Mouse (Mus musculus): Measurements from ENCODE around the gene Atp23. TPM values are rescaled to one million over a fixed set of nuclear protein-coding genes. Genes with fewer than 3 reads are reported as not detected.

Atp23 gene
- total RNA-seq, 1 experiment = 12.1 TPM

DNA sequence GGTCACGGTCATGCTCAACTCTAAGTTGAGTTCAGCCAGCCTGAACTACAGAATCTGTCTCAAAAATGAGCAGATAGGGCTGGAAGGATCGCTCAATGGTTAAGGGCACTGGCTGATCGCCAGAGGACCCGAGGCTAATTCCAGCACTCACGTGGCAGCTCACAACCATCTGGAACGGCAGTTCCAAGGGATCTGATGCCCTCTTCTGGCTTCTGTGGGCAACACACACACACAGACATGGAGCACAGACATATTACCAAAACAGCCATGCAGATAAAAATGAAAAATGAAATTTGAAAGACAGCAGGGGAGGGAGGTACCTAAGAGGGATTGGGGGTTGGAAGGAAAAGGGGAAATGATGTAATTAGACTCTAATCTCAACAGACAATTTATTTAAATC is 5.3 kb downstream of the Atp23 start:
- DNase-seq (ENCODE audit: low read depth, low spot score) = no peak
- peaks cover 14% of the 10 kb centered on the region for H3K36me3 ChIP-seq (ENCODE audit: control insufficient read depth, insufficient read depth, low read length, poor library complexity, severe bottlenecking)
- no peak for TF ChIP-seq MAFK (IDR thresholded peaks at IDR 0.05; ENCODE audit: insufficient read depth, low read depth, low read length)
- TF ChIP-seq ZNF384 (IDR thresholded peaks at IDR 0.05; ENCODE audit: low read depth, low read length) = no peak
- TF ChIP-seq ZC3H11A (IDR thresholded peaks at IDR 0.05; ENCODE audit: borderline replicate concordance, low read depth, low read length) = no peak
- TF ChIP-seq HCFC1 (IDR thresholded peaks at IDR 0.05; ENCODE audit: borderline replicate concordance, insufficient read depth, low read length) = no peak
- no peak for TF ChIP-seq CHD2 (IDR thresholded peaks at IDR 0.05; ENCODE audit: low read depth, low read length)
- H3K27ac ChIP-seq (ENCODE audit: insufficient read depth, low read depth, low read length, poor library complexity, severe bottlenecking) = no peak overlapping the region
- no peak overlapping the region for H3K9ac ChIP-seq (ENCODE audit: insufficient read depth, low read depth, low read length, poor library complexity, severe bottlenecking)
- in situ Hi-C loops (cut with MboI; ENCODE audit: low sequenced_read_pairs in 2 of 2, unreplicated experiment in 2 of 2) = no loop called here
- no peak overlapping the region for H3K4me3 ChIP-seq (ENCODE audit: insufficient read depth in 1 of 2, low read depth in 1 of 2, low read length in 2 of 2, poor library complexity in 1 of 2, severe bottlenecking in 1 of 2)
- H3K9me3 ChIP-seq (ENCODE audit: control insufficient read depth, insufficient read depth, low read depth, low read length) = no peaks in the 10 kb centered on the region
- H3K4me1 ChIP-seq (ENCODE audit: control insufficient read depth in 2 of 2, insufficient read depth in 2 of 2, low read length in 2 of 2, poor library complexity in 1 of 2) = peaks cover 0 to 5% of the 10 kb centered on the region in 2 experiments; a peak in 2 of 4 replicates

DNA sequence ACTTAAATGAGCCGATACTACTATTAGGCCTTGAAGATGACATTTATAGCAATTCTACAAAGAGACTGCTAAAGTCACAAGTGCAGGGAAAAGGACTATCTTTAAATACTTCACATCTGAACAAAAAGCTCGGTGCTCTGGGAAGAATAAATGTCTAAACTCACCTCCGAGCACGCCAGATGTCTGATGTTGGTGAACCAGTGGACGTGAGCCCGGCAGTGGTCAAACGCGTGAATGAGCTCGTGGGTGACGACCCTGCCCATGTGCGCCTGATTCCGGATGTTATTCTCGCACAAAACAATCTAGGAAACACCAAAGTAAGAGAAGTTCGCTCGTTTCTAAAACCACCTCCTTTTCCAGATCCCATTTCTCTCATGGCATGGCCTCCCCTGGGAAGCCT is 7.1 kb downstream of the Atp23 start:
- Histone ChIP-seq H3K9ac (ENCODE audit: insufficient read depth, low read depth, low read length, poor library complexity, severe bottlenecking) (no peak overlapping the region), H3K9me3 (ENCODE audit: control insufficient read depth, insufficient read depth, low read depth, low read length) (no peaks in the 10 kb centered on the region), H3K4me1 (ENCODE audit: control insufficient read depth in 2 of 2, insufficient read depth in 2 of 2, low read length in 2 of 2, poor library complexity in 1 of 2) (peaks cover 0 to 2% of the 10 kb centered on the region in 2 experiments; a peak in 2 of 4 replicates), H3K4me3 (ENCODE audit: insufficient read depth in 1 of 2, low read depth in 1 of 2, low read length in 2 of 2, poor library complexity in 1 of 2, severe bottlenecking in 1 of 2) (no peak overlapping the region), H3K27ac (ENCODE audit: insufficient read depth, low read depth, low read length, poor library complexity, severe bottlenecking) (no peak overlapping the region), H3K36me3 (ENCODE audit: control insufficient read depth, insufficient read depth, low read length, poor library complexity, severe bottlenecking) (peaks cover 26% of the 10 kb centered on the region)
- TF ChIP-seq CHD2 (IDR thresholded peaks at IDR 0.05; ENCODE audit: low read depth, low read length) = no peak
- TF ChIP-seq ZC3H11A (IDR thresholded peaks at IDR 0.05; ENCODE audit: borderline replicate concordance, low read depth, low read length) = no peak
- no peak for TF ChIP-seq HCFC1 (IDR thresholded peaks at IDR 0.05; ENCODE audit: borderline replicate concordance, insufficient read depth, low read length)
- no peak for TF ChIP-seq ZNF384 (IDR thresholded peaks at IDR 0.05; ENCODE audit: low read depth, low read length)
- TF ChIP-seq MAFK (IDR thresholded peaks at IDR 0.05; ENCODE audit: insufficient read depth, low read depth, low read length) = no peak
- no peak for DNase-seq (ENCODE audit: low read depth, low spot score)
- in situ Hi-C loops (cut with MboI; ENCODE audit: low sequenced_read_pairs in 2 of 2, unreplicated experiment in 2 of 2) = no loop called here

DNA sequence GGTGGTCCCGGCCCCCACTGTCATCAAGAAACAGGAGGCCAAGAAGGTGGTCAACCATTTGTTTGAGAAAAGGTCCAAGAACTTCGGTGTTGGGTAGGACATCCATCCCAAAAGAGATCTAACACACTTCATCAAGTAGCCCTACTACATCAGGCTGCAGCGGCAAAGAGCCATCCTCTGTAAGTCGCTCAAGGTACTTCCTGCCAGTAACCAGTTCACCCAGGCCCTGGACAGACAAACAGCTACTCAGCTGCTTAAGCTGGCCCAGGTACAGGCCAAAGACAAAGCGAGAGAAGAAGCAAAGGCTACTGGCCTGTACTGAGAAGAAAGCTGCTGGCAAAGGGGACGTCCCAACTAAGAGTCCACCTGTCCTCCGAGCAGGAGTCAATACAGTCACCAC is 8.0 kb downstream of the Atp23 start:
- Histone ChIP-seq H3K9me3 (ENCODE audit: control insufficient read depth, insufficient read depth, low read depth, low read length) (no peaks in the 10 kb centered on the region), H3K9ac (ENCODE audit: insufficient read depth, low read depth, low read length, poor library complexity, severe bottlenecking) (no peak overlapping the region), H3K27ac (ENCODE audit: insufficient read depth, low read depth, low read length, poor library complexity, severe bottlenecking) (no peak overlapping the region), H3K4me3 (ENCODE audit: insufficient read depth in 1 of 2, low read depth in 1 of 2, low read length in 2 of 2, poor library complexity in 1 of 2, severe bottlenecking in 1 of 2) (no peak overlapping the region), H3K4me1 (ENCODE audit: control insufficient read depth in 2 of 2, insufficient read depth in 2 of 2, low read length in 2 of 2, poor library complexity in 1 of 2) (peaks cover 0 to 2% of the 10 kb centered on the region in 2 experiments; a peak in 2 of 4 replicates), H3K36me3 (ENCODE audit: control insufficient read depth, insufficient read depth, low read length, poor library complexity, severe bottlenecking) (peaks cover 29% of the 10 kb centered on the region)
- no peak for DNase-seq (ENCODE audit: low read depth, low spot score)
- in situ Hi-C loops (cut with MboI; ENCODE audit: low sequenced_read_pairs in 2 of 2, unreplicated experiment in 2 of 2) = no loop called here
- TF ChIP-seq ZC3H11A (IDR thresholded peaks at IDR 0.05; ENCODE audit: borderline replicate concordance, low read depth, low read length) = no peak
- no peak for TF ChIP-seq ZNF384 (IDR thresholded peaks at IDR 0.05; ENCODE audit: low read depth, low read length)
- TF ChIP-seq HCFC1 (IDR thresholded peaks at IDR 0.05; ENCODE audit: borderline replicate concordance, insufficient read depth, low read length) = no peak
- TF ChIP-seq CHD2 (IDR thresholded peaks at IDR 0.05; ENCODE audit: low read depth, low read length) = no peak
- no peak for TF ChIP-seq MAFK (IDR thresholded peaks at IDR 0.05; ENCODE audit: insufficient read depth, low read depth, low read length)

DNA sequence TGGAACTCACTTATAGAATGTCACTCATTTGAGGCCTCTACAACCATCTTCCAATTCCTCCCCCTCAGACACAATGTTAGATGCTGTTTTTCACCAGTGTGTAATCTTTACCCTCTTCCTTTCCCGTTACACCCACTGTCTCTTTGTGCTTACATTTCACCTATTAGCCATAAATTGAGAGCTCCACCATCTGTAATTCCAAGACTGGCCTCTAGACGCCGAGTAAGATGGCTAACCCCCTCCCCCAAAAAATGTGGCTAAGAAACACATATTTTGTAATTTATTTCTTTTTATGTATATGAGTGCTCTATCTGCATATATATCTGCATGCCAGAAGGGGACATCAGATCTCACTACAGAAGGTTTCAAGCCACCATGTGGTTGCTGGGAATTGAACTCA is 27.4 kb downstream of the Atp23 start:
- Histone ChIP-seq H3K27ac (ENCODE audit: insufficient read depth, low read depth, low read length, poor library complexity, severe bottlenecking) (no peak overlapping the region), H3K4me1 (ENCODE audit: control insufficient read depth in 2 of 2, insufficient read depth in 2 of 2, low read length in 2 of 2, poor library complexity in 1 of 2) (no peaks in the 10 kb centered on the region), H3K36me3 (ENCODE audit: control insufficient read depth, insufficient read depth, low read length, poor library complexity, severe bottlenecking) (no peaks in the 10 kb centered on the region), H3K4me3 (ENCODE audit: insufficient read depth in 1 of 2, low read depth in 1 of 2, low read length in 2 of 2, poor library complexity in 1 of 2, severe bottlenecking in 1 of 2) (no peak overlapping the region), H3K9ac (ENCODE audit: insufficient read depth, low read depth, low read length, poor library complexity, severe bottlenecking) (no peak overlapping the region), H3K9me3 (ENCODE audit: control insufficient read depth, insufficient read depth, low read depth, low read length) (no peaks in the 10 kb centered on the region)
- no peak for DNase-seq (ENCODE audit: low read depth, low spot score)
- in situ Hi-C loops (cut with MboI; ENCODE audit: low sequenced_read_pairs in 2 of 2, unreplicated experiment in 2 of 2) = no loop called here
- TF ChIP-seq ZNF384 (IDR thresholded peaks at IDR 0.05; ENCODE audit: low read depth, low read length) (no peak), HCFC1 (IDR thresholded peaks at IDR 0.05; ENCODE audit: borderline replicate concordance, insufficient read depth, low read length) (no peak), MAFK (IDR thresholded peaks at IDR 0.05; ENCODE audit: insufficient read depth, low read depth, low read length) (no peak), CHD2 (IDR thresholded peaks at IDR 0.05; ENCODE audit: low read depth, low read length) (no peak), ZC3H11A (IDR thresholded peaks at IDR 0.05; ENCODE audit: borderline replicate concordance, low read depth, low read length) (no peak)

DNA sequence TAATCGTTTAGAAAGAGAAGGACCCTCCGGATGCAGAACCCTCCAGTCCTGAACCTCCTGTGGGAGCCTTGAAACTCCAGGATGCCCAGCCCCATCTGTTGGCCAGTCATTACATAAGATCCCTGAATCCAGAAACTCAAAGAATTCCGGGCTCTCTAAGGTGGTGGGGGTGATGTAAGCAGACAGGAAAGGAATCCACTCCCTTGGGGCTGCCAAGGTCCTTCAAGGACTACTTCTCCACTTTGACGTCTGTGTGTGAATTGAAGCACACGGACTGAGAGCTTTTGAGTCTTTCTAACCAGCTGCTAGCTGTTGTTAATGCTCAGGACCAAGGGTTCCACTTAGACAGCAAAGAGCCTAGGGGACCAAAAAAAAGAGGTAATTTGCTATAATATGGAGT is 28.9 kb downstream of the Atp23 start:
- in situ Hi-C loops (cut with MboI; ENCODE audit: low sequenced_read_pairs in 2 of 2, unreplicated experiment in 2 of 2) = no loop called here
- no peaks in the 10 kb centered on the region for H3K9me3 ChIP-seq (ENCODE audit: control insufficient read depth, insufficient read depth, low read depth, low read length)
- H3K4me3 ChIP-seq (ENCODE audit: insufficient read depth in 1 of 2, low read depth in 1 of 2, low read length in 2 of 2, poor library complexity in 1 of 2, severe bottlenecking in 1 of 2) = no peak overlapping the region
- no peaks in the 10 kb centered on the region for H3K36me3 ChIP-seq (ENCODE audit: control insufficient read depth, insufficient read depth, low read length, poor library complexity, severe bottlenecking)
- no peak overlapping the region for H3K27ac ChIP-seq (ENCODE audit: insufficient read depth, low read depth, low read length, poor library complexity, severe bottlenecking)
- no peaks in the 10 kb centered on the region for H3K4me1 ChIP-seq (ENCODE audit: control insufficient read depth in 2 of 2, insufficient read depth in 2 of 2, low read length in 2 of 2, poor library complexity in 1 of 2)
- TF ChIP-seq HCFC1 (IDR thresholded peaks at IDR 0.05; ENCODE audit: borderline replicate concordance, insufficient read depth, low read length) (no peak), CHD2 (IDR thresholded peaks at IDR 0.05; ENCODE audit: low read depth, low read length) (no peak), ZC3H11A (IDR thresholded peaks at IDR 0.05; ENCODE audit: borderline replicate concordance, low read depth, low read length) (no peak), MAFK (IDR thresholded peaks at IDR 0.05; ENCODE audit: insufficient read depth, low read depth, low read length) (no peak), ZNF384 (IDR thresholded peaks at IDR 0.05; ENCODE audit: low read depth, low read length) (no peak)
- no peak overlapping the region for H3K9ac ChIP-seq (ENCODE audit: insufficient read depth, low read depth, low read length, poor library complexity, severe bottlenecking)
- no peak for DNase-seq (ENCODE audit: low read depth, low spot score)
